Mouse (Mus musculus) midbrain, embryonic 16.5 days (tissue): Measurements from ENCODE around the gene Camkmt. TPM values are rescaled to one million over a fixed set of nuclear protein-coding genes. Genes with fewer than 3 reads are reported as not detected.

Experiments used
- ATAC-seq: fragments of 200-750 bp; cut with Nextera tagmentation; 2 replicates; pipeline ENCODE4 v1.8.0; 2017; ENCODE audit warnings: moderate TSS enrichment
- H3K27ac ChIP-seq: fragments of 300-500 bp; sonication (generic); 2 replicates; pipeline ENCODE4 v1.5.1; 2014; ENCODE audit warnings: mild to moderate bottlenecking, low read length, mixed read lengths
- H3K27me3 ChIP-seq: fragments of 300-500 bp; sonication (generic); 2 replicates; pipeline ENCODE4 v1.6.1; 2014; ENCODE audit warnings: low read depth, low read length, mixed read lengths; ENCODE audit not compliant: control insufficient read depth, insufficient read depth
- H3K36me3 ChIP-seq: fragments of 300-500 bp; sonication (generic); 2 replicates; pipeline ENCODE4 v1.6.1; 2014; ENCODE audit warnings: mild to moderate bottlenecking, low read length, moderate library complexity, mixed read lengths; ENCODE audit not compliant: control insufficient read depth, insufficient read depth
- H3K4me1 ChIP-seq: fragments of 300-500 bp; sonication (generic); 2 replicates; pipeline ENCODE4 v1.6.1; 2014; ENCODE audit warnings: mild to moderate bottlenecking, low read length, mixed read lengths; ENCODE audit not compliant: control insufficient read depth, insufficient read depth
- H3K4me2 ChIP-seq: fragments of 300-500 bp; sonication (generic); 2 replicates; pipeline ENCODE4 v1.6.1; 2014; ENCODE audit warnings: mild to moderate bottlenecking, low read length, mixed read lengths
- H3K4me3 ChIP-seq: fragments of 300-500 bp; sonication (generic); 2 replicates; pipeline ENCODE4 v1.5.1; 2014; ENCODE audit warnings: low read depth, mild to moderate bottlenecking, low read length, moderate library complexity, mixed read lengths
- H3K9ac ChIP-seq: fragments of 300-500 bp; sonication (generic); 2 replicates; pipeline ENCODE4 v1.6.1; 2014; ENCODE audit warnings: low read depth, low read length, mixed read lengths
- H3K9me3 ChIP-seq: fragments of 300-500 bp; sonication (generic); replicated peaks from 2 replicates; pipeline ENCODE4 v1.6.1; 2014; ENCODE audit warnings: mild to moderate bottlenecking, low read length, mixed read lengths; ENCODE audit not compliant: control insufficient read depth, poor library complexity, severe bottlenecking
- WGBS: fragments of 180-500 bp; shearing (Covaris S2); extraction: QIAGEN DNeasy Blood & Tissue Kit; methylation state at CpG from one replicate; pipeline ENCODE4 v1.1.7; 2014; 5-methylcytosine and 5-hydroxymethylcytosine counted together
- polyA plus RNA-seq: library from polyadenylated mRNA; unstranded; fragments of >200 nt; fragmentation: Nextera tagmentation; extraction: Ambion mirVana; gene quantifications from 2 replicates; pipeline ENCODE4 v1.2.1, GENCODE M21; 2015

Camkmt gene
- polyA plus RNA-seq, 1 experiment from 2014 or later = 23.2 TPM

- Histone ChIP-seq H3K4me3 (no peak overlapping the region), H3K9ac (no peak overlapping the region), H3K27ac (no peak overlapping the region), H3K9me3 (no peaks in the 10 kb centered on the region), H3K27me3 (no peaks in the 10 kb centered on the region), H3K4me1 (peaks cover 4% of the 10 kb centered on the region; the same call in 1 of the 2 replicates), H3K36me3 (no peaks in the 10 kb centered on the region), H3K4me2 (no peak overlapping the region)
- ATAC-seq = no peak
- 61% methylated on average over 8 of the region's 8 CpGs for WGBS
Observed at GRCm38 (mm10) chr17:85381578-85382223, 291.3 kb downstream of the Camkmt start.

GRCm38 (mm10) chr17:85382344-85382743 is 292.0 kb downstream of the Camkmt start:
- peak overlapping the region; percentile 36; the same call in 1 of the 2 replicates for H3K27ac ChIP-seq

GRCm38 (mm10) chr17:85382906-85383305 is 292.6 kb downstream of the Camkmt start:
- Histone ChIP-seq H3K4me2 (no peak overlapping the region), H3K4me1 (peaks cover 4% of the 10 kb centered on the region; the same call in 1 of the 2 replicates), H3K27ac (no peak overlapping the region), H3K4me3 (no peak overlapping the region), H3K9ac (no peak overlapping the region), H3K9me3 (no peaks in the 10 kb centered on the region), H3K36me3 (no peaks in the 10 kb centered on the region), H3K27me3 (peaks cover 3% of the 10 kb centered on the region; the same call in 1 of the 2 replicates)
- ATAC-seq = no peak
- WGBS = 92% methylated on average over 6 of the region's 6 CpGs

More at GRCm38 (mm10) chr17:85382344-85382743, 292.0 kb downstream of the Camkmt start:
- Histone ChIP-seq H3K36me3 (no peaks in the 10 kb centered on the region), H3K9ac (no peak overlapping the region), H3K4me2 (no peak overlapping the region), H3K27me3 (no peaks in the 10 kb centered on the region), H3K4me1 (peaks cover 4% of the 10 kb centered on the region; the same call in 1 of the 2 replicates), H3K4me3 (no peak overlapping the region), H3K9me3 (no peaks in the 10 kb centered on the region)
- WGBS = 73% methylated on average over 4 of the region's 4 CpGs
- ATAC-seq = no peak

- no peak overlapping the region; the same call in 1 of the 2 replicates for H3K27ac ChIP-seq
- 17% methylated on average over 16 of the region's 16 CpGs for WGBS
- peaks cover 13% of the 10 kb centered on the region for H3K27me3 ChIP-seq
- peaks cover 14% of the 10 kb centered on the region for H3K4me1 ChIP-seq
- H3K4me3 ChIP-seq = no peak overlapping the region
- H3K36me3 ChIP-seq = no peaks in the 10 kb centered on the region
- H3K4me2 ChIP-seq = peak overlapping the region; percentile 43; the same call in 1 of the 2 replicates
- H3K9me3 ChIP-seq = no peaks in the 10 kb centered on the region
- H3K9ac ChIP-seq = no peak overlapping the region
- peak; percentile 27; the same call in 1 of the 2 replicates for ATAC-seq
Observed at GRCm38 (mm10) chr17:85393091-85393890, 302.9 kb downstream of the Camkmt start.

GRCm38 (mm10) chr17:85393891-85394321 is 303.6 kb downstream of the Camkmt start:
- no peaks in the 10 kb centered on the region for H3K9me3 ChIP-seq
- H3K4me2 ChIP-seq = peak overlapping the region; percentile 43
- peaks cover 14% of the 10 kb centered on the region for H3K4me1 ChIP-seq
- H3K36me3 ChIP-seq = no peaks in the 10 kb centered on the region
- WGBS = 11% methylated on average over 7 of the region's 7 CpGs
- H3K27ac ChIP-seq = peak overlapping the region; percentile 54; the same call in 1 of the 2 replicates
- peak; percentile 61; the same call in 1 of the 2 replicates for ATAC-seq
- no peak overlapping the region for H3K9ac ChIP-seq
- H3K4me3 ChIP-seq = 0 out of 2 replicates have a peak overlapping the region, but pooled peaks have one; percentile 3
- peaks cover 13% of the 10 kb centered on the region for H3K27me3 ChIP-seq

- Histone ChIP-seq H3K9ac (no peak overlapping the region; the same call in 1 of the 2 replicates), H3K4me2 (no peak overlapping the region; the same call in 1 of the 2 replicates), H3K27ac (no peak overlapping the region), H3K4me3 (no peak overlapping the region), H3K36me3 (no peaks in the 10 kb centered on the region), H3K4me1 (peaks cover 14% of the 10 kb centered on the region), H3K27me3 (peaks cover 5% of the 10 kb centered on the region), H3K9me3 (no peaks in the 10 kb centered on the region)
- ATAC-seq = no peak
- 24% methylated on average over 5 of the region's 5 CpGs for WGBS
Observed at GRCm38 (mm10) chr17:85395502-85395901, 305.1 kb downstream of the Camkmt start.

- 0 out of 2 replicates have a peak, but pooled peaks cover 4% of the 10 kb centered on the region for H3K27me3 ChIP-seq
- WGBS = 76% methylated on average over 4 of the region's 4 CpGs
- no peak for ATAC-seq
- no peak overlapping the region for H3K27ac ChIP-seq
- H3K4me2 ChIP-seq = no peak overlapping the region
- H3K9me3 ChIP-seq = no peaks in the 10 kb centered on the region
- H3K9ac ChIP-seq = no peak overlapping the region
- no peak overlapping the region for H3K4me3 ChIP-seq
- H3K4me1 ChIP-seq = no peaks in the 10 kb centered on the region
- no peaks in the 10 kb centered on the region for H3K36me3 ChIP-seq
Observed at GRCm38 (mm10) chr17:85400751-85401150, 310.4 kb downstream of the Camkmt start.

- no peaks in the 10 kb centered on the region for H3K9me3 ChIP-seq
- H3K4me2 ChIP-seq = no peak overlapping the region
- H3K27me3 ChIP-seq = 0 out of 2 replicates have a peak, but pooled peaks cover 4% of the 10 kb centered on the region
- 73% methylated on average over 5 of the region's 5 CpGs for WGBS
- H3K27ac ChIP-seq = no peak overlapping the region
- no peak for ATAC-seq
- no peaks in the 10 kb centered on the region for H3K36me3 ChIP-seq
- H3K4me1 ChIP-seq = no peaks in the 10 kb centered on the region
- H3K9ac ChIP-seq = no peak overlapping the region
- H3K4me3 ChIP-seq = no peak overlapping the region
Observed at GRCm38 (mm10) chr17:85405161-85405560, 314.8 kb downstream of the Camkmt start.
